Mouse (Mus musculus): ENCODE measurements around the gene Bbs4. TPM values are rescaled to one million over a fixed set of nuclear protein-coding genes. Genes with fewer than 3 reads are reported as not detected.

Gene Bbs4
- polyA plus RNA-seq, 1 experiment from 2014 or later: 17.3 TPM

- no peaks in the 10 kb centered on the region for H3K9me3 ChIP-seq
- H3K4me3 ChIP-seq: no peak overlapping the region
- no peak for ATAC-seq (ENCODE audit: insufficient number of reproducible peaks, insufficient read depth, low FRiP score, low TSS enrichment, low read depth)
- H3K4me1 ChIP-seq: no peaks in the 10 kb centered on the region
- WGBS: 85% methylated on average over 19 of the region's 19 CpGs
- H3K27ac ChIP-seq: no peak overlapping the region
- H3K4me2 ChIP-seq: no peak overlapping the region
- H3K9ac ChIP-seq: no peak overlapping the region
- no peaks in the 10 kb centered on the region for H3K27me3 ChIP-seq
- H3K36me3 ChIP-seq: no peaks in the 10 kb centered on the region
Measured at GRCm38 (mm10) chr9:59274846-59275455, 78.4 kb downstream of the Bbs4 start.

- Histone ChIP-seq H3K9me3 (no peaks in the 10 kb centered on the region), H3K4me2 (no peak overlapping the region), H3K9ac (no peak overlapping the region), H3K27ac (no peak overlapping the region), H3K4me3 (no peak overlapping the region), H3K4me1 (no peaks in the 10 kb centered on the region), H3K27me3 (no peaks in the 10 kb centered on the region), H3K36me3 (no peaks in the 10 kb centered on the region)
- no peak for ATAC-seq (ENCODE audit: insufficient number of reproducible peaks, insufficient read depth, low FRiP score, low TSS enrichment, low read depth)
Measured at GRCm38 (mm10) chr9:59273199-59273598, 80.1 kb downstream of the Bbs4 start.

Other genes starting within 250 kb of the Bbs4 start
- gene Adpgk, start 62.0 kb downstream of the Bbs4 start, polyA plus RNA-seq (2015; fragmentation: Nextera tagmentation; extraction: Ambion mirVana): 35.6 and 39.2 TPM in 2 replicates
- 21.7 and 22.8 TPM in 2 replicates for gene Arih1, start 133.1 kb upstream of the Bbs4 start, polyA plus RNA-seq (2015; fragmentation: Nextera tagmentation; extraction: Ambion mirVana)
- gene Hexa, start 186.0 kb upstream of the Bbs4 start, polyA plus RNA-seq (2015; fragmentation: Nextera tagmentation; extraction: Ambion mirVana): 65.4 and 75.2 TPM in 2 replicates
- not detected in 2 replicates for gene Tmem202, start 186.3 kb upstream of the Bbs4 start, polyA plus RNA-seq (2015; fragmentation: Nextera tagmentation; extraction: Ambion mirVana)
- 0.44 and 1.0 TPM in 2 replicates for gene Celf6, start 224.4 kb upstream of the Bbs4 start, polyA plus RNA-seq (2015; fragmentation: Nextera tagmentation; extraction: Ambion mirVana)

Measured in embryonic facial prominence, embryonic 13.5 days (tissue).